Mouse (Mus musculus): ENCODE results near the gene Mrpl23.

GRCm38 (mm10) chr7:142545967-142546366, 13.5 kb downstream of the Mrpl23 start:
- TF ChIP-seq CTCF (IDR thresholded peaks at IDR 0.05; ENCODE audit: borderline replicate concordance, control insufficient read depth, extremely low read depth, insufficient read depth, low read length, poor library complexity) (no peak), POLR2A (IDR thresholded peaks at IDR 0.05; ENCODE audit: control insufficient read depth, extremely low read depth, insufficient read depth, low read length, poor library complexity) (no peak)

Data from thymus, adult 2 months (tissue).